Mouse (Mus musculus) cerebellum, adult 2 months (tissue): Measurements from ENCODE around the gene Dnaaf5. TPM values are rescaled to one million over a fixed set of nuclear protein-coding genes. Genes with fewer than 3 reads are reported as not detected.
A peak's percentile ranks its signal among the peaks of the same experiment; 100 is the strongest.

Experiments used
- DNase-seq, 2 experiments: peaks; one replicate each; pipeline ENCODE4 v3.0.0; 2021
- H3K27ac ChIP-seq: fragments of 200-500 bp; 2 replicates; pipeline ENCODE4 v1.5.1; 2012; ENCODE audit warnings: low read length, control low read depth, inconsistent platforms; ENCODE audit not compliant: insufficient read depth
- H3K27me3 ChIP-seq: fragments of 200-500 bp; 2 replicates; pipeline ENCODE4 v1.6.1; 2012; ENCODE audit warnings: inconsistent platforms, mild to moderate bottlenecking, low read length, moderate library complexity; ENCODE audit not compliant: control insufficient read depth, insufficient read depth
- H3K4me1 ChIP-seq: fragments of 200-500 bp; 2 replicates; pipeline ENCODE4 v1.6.1; 2011; ENCODE audit warnings: low read length; ENCODE audit not compliant: control insufficient read depth, insufficient read depth
- H3K4me3 ChIP-seq: fragments of 200-500 bp; replicated peaks from 2 replicates; pipeline ENCODE3; 2011; ENCODE audit warnings: mild to moderate bottlenecking, low read depth, low read length, control low read depth; ENCODE audit not compliant: insufficient read depth
- CTCF ChIP-seq: fragments of 200-500 bp; IDR thresholded peaks from 2 replicates; pipeline ENCODE4 v1.5.1; 2011; ENCODE audit warnings: low read depth, mild to moderate bottlenecking, control low read depth, low read length, moderate library complexity, borderline replicate concordance; ENCODE audit not compliant: insufficient read depth
- POLR2A ChIP-seq: fragments of 200-500 bp; IDR thresholded peaks from 2 replicates; pipeline ENCODE4 v1.6.1; 2011; ENCODE audit warnings: low read length, control low read depth, borderline replicate concordance; ENCODE audit not compliant: insufficient read depth
- WGBS: fragments of 180-500 bp; shearing (Covaris S2); methylation state at CpG from one replicate; pipeline ENCODE4 v1.1.7; 2018; 5-methylcytosine and 5-hydroxymethylcytosine counted together
- polyA plus RNA-seq: library from polyadenylated mRNA; depleted of rRNA; stranded (reverse); fragments of >200 nt; gene quantifications from 2 replicates; pipeline ENCODE4 v1.2.3, GENCODE M21; 2012

Gene Dnaaf5
- polyA plus RNA-seq, 1 experiment = 7.0 TPM

DNA sequence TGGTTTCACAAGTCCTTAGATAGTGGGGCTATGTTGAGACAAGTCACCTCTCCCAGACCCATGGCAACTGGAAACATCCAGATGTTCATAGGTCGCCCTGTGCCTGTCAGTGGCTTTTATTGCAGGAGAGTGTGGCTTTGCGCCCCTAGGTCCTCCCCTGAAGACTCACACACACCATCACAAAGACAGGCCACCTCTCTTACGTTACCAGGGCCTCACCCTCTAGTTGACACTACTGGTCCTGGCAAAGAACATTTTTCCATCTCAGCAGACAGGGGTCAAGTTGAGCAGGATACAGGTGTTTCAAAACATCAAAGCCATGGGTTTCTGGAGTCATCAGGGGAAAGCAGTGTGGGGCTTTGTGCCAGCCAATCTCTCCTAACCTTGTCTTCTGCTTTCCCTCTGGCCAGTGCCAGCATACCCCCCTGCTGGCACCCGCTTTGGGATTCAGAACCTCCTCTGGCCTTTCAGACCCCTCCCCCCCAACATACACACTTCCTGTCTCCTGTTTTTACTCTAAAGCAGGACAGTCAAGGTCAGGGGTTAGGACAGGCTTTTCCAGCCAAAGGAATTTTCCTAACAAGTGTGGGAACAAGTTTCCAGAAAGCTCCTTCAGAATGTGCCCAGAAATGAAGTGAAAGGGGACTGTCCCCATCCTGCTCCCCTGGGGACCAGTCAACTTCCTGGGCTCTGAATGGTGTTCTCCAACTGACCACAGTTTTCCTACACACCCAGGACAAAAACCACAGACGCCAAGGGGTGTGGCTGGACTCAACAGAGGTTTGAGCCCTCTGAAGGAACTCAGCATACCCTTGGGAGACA, 31.7 kb upstream of the Dnaaf5 start:
- Histone ChIP-seq H3K4me3 (no peak overlapping the region), H3K27ac (no peak overlapping the region), H3K4me1 (peaks cover 3% of the 10 kb centered on the region), H3K27me3 (no peaks in the 10 kb centered on the region)
- TF ChIP-seq CTCF (no peak), POLR2A (no peak)
- no peak for DNase-seq
- 81% methylated on average over 5 of the region's 5 CpGs for WGBS

DNA sequence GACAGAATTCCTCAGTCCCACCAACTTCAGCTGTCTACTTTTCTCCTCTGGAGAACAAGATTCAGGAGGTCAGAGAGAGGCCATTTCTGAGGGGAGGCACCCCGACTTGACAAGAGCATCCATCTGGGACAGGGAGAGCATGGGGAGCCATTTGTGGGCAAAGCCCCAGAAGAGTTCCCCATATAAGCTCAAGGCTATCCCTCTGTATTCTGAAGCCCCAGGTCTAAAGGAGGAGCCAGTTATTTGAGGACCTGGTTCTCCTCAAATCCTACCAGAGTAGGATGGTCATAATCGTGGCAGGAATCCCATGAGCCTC, 31.1 kb upstream of the Dnaaf5 start:
- peaks cover 6% of the 10 kb centered on the region for H3K4me1 ChIP-seq
- WGBS = 63% methylated on average over 2 of the region's 2 CpGs
- H3K27ac ChIP-seq = no peak overlapping the region
- H3K27me3 ChIP-seq = no peaks in the 10 kb centered on the region
- TF ChIP-seq CTCF (no peak), POLR2A (no peak)
- DNase-seq = no peak
- H3K4me3 ChIP-seq = no peak overlapping the region

DNA sequence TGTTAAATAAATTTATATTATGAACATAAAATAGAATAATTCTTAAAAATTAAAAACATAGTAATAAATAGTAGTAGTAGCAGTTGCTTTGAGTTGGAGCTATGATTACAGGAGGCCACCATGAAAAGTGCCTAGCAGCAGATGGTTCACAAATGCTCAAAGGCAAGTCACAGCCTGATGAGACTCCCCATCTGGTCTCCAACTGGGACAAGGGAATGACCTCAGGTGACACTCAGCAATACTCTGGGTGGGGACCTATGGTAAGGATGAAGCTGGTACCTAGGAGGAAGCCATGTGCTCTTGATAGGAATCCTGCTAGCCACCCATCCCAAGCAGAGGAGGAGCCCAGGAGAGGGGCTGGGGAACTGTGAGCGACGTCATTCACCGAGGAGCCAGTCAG, 24.3 kb upstream of the Dnaaf5 start:
- peak; percentile 57 to 74 for DNase-seq
- no peaks in the 10 kb centered on the region for H3K27me3 ChIP-seq
- no peak for TF ChIP-seq POLR2A
- TF ChIP-seq CTCF = no peak
- H3K4me3 ChIP-seq = no peak overlapping the region
- WGBS = 41% methylated on average over 3 of the region's 3 CpGs
- peak overlapping the region; percentile 60 for H3K27ac ChIP-seq
- peaks cover 35% of the 10 kb centered on the region for H3K4me1 ChIP-seq

DNA sequence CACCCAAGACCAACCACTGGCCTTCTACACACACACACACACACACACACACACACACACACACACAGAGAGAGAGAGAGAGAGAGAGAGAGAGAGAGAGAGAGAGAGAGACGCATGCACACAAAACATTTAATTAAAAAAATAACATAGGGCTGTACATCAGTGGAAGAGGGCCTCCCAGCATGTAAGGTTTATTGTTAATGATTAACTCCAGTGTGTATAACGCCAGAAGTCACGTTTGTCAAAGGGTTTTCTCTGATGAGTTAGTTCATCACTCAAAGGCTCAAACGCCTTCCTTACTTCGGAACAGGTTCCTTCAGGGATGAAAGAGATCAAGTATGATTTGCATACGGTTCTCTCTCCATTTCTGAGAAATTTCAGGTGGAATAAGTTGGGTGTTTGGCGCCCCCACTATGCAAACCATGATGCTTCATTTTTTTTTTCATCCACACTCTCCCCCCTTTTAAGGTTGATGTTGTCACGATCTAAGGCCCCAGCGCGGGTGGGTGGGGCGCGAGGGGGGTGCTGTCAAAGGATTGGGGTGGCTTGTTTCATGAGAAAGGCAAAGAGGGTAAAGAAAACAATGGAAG, 21.5 kb upstream of the Dnaaf5 start:
- WGBS = 47% methylated on average over 12 of the region's 12 CpGs
- TF ChIP-seq POLR2A = no peak
- peak; percentile 7; the same call in 1 of the 2 replicates for TF ChIP-seq CTCF
- H3K27ac ChIP-seq = 0 out of 2 replicates have a peak overlapping the region, but pooled peaks have one; percentile 18
- no peak for DNase-seq
- peaks cover 32% of the 10 kb centered on the region for H3K4me1 ChIP-seq
- no peaks in the 10 kb centered on the region for H3K27me3 ChIP-seq
- peak overlapping the region; percentile 62 for H3K4me3 ChIP-seq

DNA sequence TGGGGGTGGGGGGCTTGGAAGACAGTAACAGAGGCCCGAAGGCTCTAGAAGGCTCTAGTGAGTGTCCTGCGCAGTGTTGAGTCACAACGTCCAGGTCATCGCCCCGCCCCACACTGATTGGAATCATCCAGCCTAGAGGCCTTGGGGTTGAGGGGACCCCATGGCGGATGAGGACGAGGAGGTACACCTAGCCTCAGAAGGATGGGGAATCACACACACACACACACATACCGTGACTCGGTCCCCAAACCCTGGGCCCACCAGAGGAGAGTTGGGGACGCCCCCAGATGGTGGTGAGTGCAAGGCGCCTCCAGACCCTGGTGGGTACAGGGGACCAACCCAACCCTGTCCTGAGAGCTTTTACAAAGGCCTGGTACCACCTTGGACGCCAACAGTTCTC, 20.9 kb upstream of the Dnaaf5 start:
- Histone ChIP-seq H3K4me3 (peak overlapping the region; percentile 62), H3K27ac (peak overlapping the region; percentile 18; the same call in 1 of the 2 replicates), H3K4me1 (peaks cover 31% of the 10 kb centered on the region), H3K27me3 (no peaks in the 10 kb centered on the region)
- no peak; the same call in 1 of the 2 replicates for TF ChIP-seq POLR2A
- TF ChIP-seq CTCF = no peak
- DNase-seq = peak; percentile 68 to 74
- WGBS = 23% methylated on average over 12 of the region's 12 CpGs

DNA sequence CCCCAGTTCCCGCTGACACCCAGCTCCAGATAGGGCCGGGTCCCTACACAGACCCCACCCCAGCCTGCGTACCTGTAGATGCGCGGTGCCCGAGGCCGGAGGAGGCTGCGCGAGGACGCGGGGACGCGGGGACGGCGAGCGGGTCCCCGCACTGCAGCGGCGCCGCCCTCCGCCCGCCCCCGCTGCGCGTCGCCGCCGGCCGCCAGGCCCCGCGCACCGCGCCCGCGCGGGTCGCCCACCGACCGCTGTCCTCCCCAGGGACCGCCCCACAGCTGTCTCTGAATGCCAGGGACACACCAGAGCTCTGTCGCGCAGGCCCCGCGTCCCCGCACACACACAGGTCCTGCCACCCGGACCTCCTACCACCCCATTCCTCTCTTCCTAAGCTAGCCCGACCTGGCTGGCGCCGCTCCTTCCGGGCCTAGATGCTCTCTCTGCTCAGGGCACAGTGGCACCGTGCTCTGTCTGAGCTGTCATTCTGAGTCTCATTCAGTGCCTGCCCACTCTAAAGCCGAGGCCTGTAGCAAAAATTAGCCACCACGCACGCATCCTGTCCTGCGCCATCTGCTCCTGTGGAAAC, 20.4 kb upstream of the Dnaaf5 start:
- TF ChIP-seq POLR2A (peak; percentile 67), CTCF (no peak)
- WGBS = 1% methylated on average over 54 of the region's 55 CpGs
- Histone ChIP-seq H3K27ac (peak overlapping the region; percentile 91), H3K27me3 (no peaks in the 10 kb centered on the region), H3K4me3 (peak overlapping the region; percentile 62), H3K4me1 (peaks cover 28% of the 10 kb centered on the region)
- DNase-seq = peak; percentile 87 to 89

DNA sequence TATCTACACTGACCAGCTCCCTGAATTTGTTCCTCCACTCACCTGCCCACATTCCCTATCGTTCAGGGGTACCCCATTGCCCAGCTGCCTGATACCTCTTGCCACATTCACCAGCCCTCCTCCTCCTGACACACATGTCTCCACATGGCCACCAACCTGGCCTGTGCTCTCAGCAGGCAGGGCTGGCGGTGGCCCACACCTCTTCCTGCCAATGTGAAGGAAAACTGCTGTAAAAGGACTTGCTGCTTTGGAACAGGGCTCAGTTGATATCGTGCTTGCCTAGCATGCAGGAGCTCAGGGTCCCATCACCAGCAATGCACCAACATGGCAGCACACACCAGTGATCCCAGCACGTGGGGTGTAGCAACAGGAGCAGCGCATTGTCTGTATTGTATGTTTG, 19.7 kb upstream of the Dnaaf5 start:
- TF ChIP-seq POLR2A = no peak
- no peak for TF ChIP-seq CTCF
- H3K4me3 ChIP-seq = peak overlapping the region; percentile 62
- H3K27me3 ChIP-seq = no peaks in the 10 kb centered on the region
- H3K4me1 ChIP-seq = peaks cover 26% of the 10 kb centered on the region
- peak overlapping the region; percentile 91 for H3K27ac ChIP-seq
- WGBS = 41% methylated on average over 5 of the region's 5 CpGs
- peak; percentile 72 to 75 for DNase-seq
